Mouse (Mus musculus) embryo, embryonic 11.5 days (tissue): ENCODE measurements around the gene Slc25a33.
"Not testable (repeated sequence)": the region's sequence is repeated elsewhere in the genome, so short reads cannot be mapped to it uniquely, and the experiment has no call there.

ENCODE experiments used
- DNase-seq: peaks from one replicate; pipeline ENCODE4 v3.0.0-alpha.2; 2012; ENCODE audit warnings: low read depth, low spot score

The Slc25a33 gene

DNA sequence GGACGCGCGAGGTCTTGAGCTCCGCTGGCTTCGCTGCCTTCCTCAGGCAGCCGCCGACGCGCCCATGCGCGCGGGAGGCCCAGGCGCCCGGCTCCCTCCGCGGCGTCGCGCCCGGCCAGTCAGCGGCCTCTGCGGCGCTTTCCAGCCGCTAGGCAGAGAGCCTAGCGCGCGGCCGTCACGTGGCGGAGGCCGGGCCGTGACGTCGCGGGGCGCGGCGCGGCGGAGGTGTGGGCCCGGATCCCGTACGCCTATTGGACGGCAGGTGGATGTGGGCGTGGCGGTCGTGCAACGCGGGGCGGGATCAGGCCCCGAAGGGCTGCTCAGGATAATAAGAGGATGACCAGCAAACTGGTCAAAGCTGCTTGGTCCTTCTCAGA is at the start of gene Slc25a33:
Gene Slc25a33, minus strand, starts transcription at position 184 of the 377 bp plus-strand sequence.
- peak; percentile 88 for DNase-seq

DNA sequence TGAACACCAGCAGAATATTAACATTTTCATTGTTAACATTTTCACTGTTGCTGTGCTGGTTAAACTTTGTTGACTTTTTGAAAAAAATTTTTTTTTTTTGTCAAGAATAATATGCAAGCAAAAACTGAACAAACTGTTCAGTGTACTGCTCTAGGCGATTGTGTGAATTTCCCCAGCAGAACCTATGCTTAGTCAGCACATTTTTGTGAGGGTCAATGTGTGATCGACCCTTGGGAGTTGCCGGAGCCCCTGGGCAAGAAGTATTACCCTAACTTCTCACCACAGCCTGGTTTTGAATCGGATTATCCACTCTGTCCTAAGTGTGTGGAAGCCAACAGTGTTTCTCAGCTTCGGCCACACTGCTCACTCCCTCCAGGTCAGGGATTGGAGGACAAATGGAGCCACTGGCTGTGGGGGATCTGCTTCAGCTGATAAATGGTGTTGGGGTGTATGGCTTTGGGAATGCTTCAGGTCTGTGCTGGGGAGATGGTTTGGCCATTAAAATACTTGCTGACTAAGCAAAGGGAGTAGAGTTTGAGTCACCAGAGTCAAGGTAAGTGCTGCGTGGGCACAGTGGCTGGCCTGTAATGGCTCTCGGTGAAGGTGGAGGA is 48.6 kb upstream of the Slc25a33 start:
- DNase-seq = no peak

DNA sequence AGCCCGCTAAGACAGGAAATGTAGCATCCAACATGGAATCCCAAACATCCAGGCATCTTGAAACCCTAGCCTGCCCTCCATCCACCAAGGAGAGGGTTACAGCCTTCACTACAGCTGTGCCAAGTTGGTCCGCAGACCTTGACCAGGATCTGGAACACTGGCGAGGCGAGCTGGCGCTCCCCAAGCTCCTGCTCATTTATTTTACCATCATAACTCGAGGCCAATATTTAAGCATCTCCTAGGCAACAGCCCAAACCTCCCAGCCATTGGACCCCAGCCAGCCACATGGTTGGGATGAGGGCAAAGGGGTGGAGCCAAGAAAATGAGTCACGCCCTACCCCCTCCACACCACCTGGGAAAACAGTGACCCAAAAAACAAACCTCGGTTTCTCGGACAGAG is 48.0 kb upstream of the Slc25a33 start:
- no peak for DNase-seq

DNA sequence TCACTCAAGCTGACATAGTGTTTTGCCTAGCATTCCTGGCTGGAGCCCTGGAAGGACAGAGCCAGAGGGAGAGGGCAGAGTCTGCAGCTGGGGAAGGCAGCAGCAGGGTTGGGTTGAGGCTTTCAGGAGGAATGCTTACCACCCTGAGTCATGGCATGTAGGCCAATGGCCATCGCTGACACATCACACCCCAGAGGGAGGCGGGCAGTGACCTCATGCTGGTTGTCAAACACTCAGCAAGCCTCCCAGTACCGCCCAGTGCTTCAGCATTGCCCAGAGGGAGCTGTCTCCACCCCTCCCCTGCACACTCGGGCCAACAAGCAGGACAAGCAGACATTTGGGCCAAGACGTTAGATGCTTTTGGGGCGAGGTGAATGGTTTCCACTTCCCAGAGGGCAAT is 46.5 kb upstream of the Slc25a33 start:
- DNase-seq = no peak

DNA sequence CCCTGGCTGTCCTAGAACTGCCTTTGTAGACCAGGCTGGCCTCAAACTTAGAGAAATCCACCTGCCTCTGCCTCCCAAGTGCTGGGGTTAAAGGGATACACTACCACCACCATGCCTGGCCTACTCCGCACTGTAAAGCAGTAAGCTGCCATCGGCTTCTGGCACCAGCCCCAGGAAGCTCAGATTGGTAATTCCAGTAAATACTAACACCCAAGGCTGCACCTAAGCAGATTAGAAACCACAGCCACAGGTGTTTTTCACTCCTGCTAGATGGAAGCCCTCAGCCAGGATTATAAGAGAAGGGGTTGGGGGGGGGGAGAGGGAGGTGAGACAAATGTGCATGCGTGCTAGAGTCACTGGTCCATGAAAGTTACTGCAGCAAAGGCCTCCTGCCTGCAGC is 45.1 kb upstream of the Slc25a33 start:
- no peak for DNase-seq

DNA sequence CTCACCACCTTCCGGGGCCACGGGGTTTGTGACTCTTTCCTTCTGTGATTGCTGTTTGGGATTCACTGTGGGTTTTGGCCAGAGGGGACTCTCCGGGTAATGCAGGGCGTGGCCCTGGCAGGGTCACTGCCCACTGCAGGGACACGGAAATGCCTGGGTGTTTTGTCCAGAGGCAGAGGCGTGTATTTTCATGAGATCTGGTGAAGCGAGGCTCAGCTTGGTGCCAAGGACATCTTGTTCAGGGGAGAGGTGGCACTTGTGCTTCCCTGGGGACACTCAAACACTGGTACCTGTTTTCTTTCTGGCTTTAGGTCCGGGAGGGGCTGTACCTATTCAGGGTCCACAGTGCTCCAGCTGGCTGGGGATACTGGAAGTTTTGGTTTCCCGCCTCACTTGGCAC is 42.5 kb upstream of the Slc25a33 start:
- DNase-seq = no peak

DNA sequence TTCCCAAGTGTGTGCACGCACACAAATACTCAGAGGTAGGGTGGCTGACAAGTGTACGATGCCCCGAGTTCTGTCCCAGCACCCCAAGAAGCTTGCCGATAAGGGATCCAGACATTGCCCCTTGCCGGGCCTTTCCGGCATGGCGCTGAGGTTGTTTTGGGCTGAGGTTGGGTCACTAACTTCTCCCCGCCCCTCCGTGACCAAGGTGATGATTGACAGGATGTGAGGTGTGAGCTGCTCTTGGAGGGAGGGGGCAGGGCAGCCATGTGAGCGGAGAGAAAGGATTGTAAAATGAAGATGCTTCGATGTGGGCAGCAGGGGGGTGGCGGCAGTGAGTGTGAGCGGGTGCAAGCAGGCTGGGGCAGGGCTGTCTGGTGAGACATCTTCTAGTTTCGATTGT is 41.5 kb upstream of the Slc25a33 start:
- no peak for DNase-seq

DNA sequence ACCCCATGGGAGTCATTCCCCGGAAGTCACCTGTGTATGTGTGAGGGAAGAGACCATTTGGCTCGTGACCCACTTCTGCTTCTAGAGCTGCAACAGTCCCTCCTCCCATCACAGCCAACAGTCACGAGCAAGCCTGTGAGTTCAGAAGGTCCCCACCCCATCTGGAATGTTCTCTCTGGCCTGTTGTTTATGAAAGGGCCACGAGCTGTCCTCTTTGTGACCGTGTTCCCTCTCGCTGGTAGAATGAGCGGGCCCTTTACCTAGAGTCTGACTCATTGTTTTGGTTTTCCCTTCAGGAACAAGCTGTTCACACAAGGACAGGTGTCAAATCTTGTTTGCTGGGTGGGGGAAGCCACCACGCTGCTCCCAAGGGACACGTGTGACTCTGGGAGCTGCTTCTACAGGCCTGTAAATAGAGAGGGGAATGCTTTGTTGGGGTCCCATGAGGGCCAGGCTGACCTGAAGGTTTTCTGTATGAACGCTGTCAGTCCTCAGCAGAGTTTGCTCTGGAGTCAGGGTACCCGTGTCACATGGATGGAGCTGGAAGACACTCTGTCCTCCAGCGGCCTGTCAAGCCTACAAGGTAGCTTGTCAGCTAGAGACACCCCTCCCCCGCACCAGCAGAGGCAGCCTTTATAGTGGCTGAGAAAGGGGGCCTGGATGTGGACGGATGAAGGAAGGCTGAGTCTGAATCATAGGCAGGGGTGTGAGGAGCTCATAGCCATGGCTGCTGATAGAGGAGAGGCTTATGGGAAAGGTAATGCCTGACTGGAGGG is 39.5 kb upstream of the Slc25a33 start:
- DNase-seq = no peak

DNA sequence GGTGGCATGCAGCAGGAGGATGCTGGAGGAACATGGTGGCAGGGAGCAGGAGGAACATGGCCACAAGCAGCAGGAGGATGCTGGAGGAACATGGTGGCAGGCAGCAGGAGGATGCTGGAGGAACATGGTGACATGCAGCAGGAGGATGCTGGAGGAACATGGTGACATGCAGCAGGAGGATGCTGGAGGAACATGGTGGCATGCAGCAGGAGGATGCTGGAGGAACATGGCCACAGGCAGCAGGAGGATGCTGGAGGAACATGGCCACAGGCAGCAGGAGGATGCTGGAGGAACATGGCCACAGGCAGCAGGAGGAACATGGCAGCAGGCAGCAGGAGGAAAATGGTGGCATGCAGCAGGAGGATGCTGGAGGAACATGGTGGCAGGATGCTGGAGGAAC is 36.3 kb upstream of the Slc25a33 start:
- DNase-seq = not testable (repeated sequence)

DNA sequence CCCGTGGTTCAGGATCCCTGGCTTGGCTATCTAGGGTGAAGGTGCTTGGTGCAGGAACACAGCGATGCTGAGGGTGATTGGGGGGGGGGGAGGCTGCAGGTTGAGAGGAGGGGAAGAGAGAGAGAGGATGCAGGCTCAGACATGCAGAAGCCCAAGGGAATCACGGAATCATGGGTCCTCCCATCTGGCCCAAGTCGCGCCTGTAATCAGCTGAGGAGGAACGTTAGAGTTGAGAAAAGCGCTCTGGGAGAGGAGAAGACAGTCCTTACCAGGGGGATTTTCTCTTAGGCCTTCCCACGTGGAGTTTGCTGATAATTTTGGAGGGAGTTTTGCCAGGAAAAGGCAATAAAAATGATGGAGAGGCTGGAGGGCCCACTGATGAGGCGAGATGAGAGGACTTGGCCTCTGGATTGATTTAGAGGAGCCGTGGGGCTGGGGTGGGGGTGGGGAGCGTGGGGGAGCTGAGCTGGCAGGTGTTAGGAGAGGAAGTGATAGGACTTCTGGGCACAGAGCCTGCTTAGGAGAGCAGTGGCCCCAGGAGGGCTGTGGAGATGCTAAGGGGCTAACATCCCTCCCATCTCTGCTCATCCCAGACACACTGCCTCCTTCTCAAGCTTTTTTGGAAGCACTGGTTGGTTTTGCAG is 34.6 kb upstream of the Slc25a33 start:
- DNase-seq = no peak

DNA sequence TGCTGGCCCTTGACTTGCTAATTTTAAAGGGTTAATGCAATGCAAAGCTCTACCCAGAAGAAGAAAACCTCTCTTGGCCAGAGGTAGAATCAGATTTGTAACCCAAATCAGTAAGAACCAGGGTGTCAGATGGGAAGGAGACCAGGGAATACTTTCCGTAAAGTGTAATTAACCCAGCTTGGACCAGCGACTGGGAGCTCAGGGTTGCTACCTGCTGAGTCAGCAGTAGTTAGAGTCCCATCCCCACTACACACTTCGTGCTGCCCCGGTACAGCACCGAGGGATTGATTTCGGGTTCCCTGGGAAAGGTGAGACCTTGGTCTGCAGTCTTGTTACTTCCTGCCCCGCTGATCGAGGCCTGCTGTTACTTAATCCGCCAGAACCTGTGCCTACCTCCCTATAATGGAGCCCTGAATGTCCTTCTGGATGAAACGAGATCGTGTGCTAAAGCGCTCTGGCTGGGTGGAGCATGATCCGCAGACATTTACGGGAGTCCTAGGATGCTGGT is 34.0 kb upstream of the Slc25a33 start:
- no peak for DNase-seq

DNA sequence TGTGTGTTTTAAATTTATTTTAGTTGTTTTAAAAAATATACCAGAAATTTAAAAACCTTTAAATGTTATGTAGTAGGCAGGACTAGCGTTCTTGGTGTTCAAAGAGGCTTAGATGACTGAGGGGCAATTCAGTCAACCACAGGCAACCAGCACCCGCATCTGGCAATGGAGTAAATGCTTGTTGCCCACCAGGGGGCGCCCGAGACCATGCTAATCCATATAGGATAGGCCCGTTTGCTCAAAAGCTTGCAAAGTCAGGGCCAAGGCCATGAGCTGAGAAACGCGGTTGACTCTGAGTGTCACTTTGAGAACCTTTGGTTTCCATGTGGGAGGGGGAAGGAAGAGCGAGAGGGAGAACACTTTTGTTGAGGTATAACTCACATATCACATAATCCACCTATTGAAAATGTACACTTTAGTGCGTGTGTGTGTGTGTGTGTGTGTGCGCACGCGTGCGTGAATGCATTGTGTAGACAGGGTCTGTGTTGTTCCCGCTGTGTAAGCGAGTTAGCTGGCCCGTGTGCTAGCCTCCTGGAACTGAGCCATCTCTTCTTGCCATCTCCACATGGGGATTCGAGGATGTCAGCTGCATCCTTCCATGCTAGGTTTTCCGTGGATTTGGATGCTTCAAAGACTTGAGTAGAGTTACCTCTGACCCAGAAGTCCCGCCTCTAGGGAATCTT is 32.8 kb upstream of the Slc25a33 start:
- DNase-seq = peak; percentile 93

DNA sequence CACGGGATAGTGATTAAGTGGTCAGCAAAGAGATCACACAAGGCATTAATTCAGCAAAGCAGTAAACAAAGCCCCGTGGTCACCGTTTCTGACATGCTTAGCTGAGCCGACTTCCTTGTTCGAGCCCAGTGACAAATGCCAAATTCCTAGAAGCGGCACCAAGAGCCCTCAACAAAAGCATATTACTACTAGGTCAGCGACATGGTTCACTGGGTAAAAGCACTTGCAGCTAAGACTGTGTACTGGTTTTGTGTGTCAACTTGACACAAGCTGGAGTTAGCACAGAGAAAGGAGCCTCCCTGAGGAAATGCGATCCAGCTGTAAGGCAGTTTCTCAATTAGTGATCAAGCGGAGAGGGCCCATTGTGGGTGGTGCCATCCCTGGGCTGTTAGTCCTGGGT is 28.2 kb upstream of the Slc25a33 start:
- DNase-seq = no peak

DNA sequence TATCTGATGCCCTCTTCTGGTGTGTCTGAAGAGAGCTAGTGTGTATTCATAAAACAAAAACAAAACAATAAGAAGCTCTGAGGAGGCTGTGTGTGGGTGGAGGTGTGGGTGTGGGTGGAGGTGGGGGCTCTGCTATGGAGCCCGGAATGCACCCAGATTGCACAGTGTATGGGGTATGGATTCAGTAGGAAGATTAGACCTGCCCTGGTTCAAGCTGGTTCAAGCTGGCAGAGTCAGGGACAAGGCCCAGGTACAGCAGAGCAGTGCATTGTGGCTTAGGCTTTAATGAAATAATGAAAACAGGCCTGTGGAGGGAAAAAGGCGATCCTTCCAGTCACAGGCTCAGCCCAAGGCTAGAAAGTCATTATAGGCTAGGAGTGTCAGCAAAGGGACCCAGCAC is 26.5 kb upstream of the Slc25a33 start:
- DNase-seq = no peak

DNA sequence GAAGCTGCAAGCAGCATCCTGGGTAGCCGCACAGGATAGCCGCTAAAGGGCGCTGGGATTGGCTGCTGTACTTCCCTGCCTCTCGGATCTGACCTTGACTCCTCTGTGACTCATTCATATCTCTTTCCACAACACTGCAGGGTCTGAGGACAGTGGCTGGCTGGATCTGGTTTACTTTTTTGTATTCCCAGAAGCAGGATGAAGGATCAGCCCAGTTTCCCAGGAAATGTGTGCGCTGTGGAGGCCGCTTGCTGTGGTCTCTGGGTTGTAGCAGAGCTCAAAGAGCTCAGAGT is 26.0 kb upstream of the Slc25a33 start:
- DNase-seq = no peak

DNA sequence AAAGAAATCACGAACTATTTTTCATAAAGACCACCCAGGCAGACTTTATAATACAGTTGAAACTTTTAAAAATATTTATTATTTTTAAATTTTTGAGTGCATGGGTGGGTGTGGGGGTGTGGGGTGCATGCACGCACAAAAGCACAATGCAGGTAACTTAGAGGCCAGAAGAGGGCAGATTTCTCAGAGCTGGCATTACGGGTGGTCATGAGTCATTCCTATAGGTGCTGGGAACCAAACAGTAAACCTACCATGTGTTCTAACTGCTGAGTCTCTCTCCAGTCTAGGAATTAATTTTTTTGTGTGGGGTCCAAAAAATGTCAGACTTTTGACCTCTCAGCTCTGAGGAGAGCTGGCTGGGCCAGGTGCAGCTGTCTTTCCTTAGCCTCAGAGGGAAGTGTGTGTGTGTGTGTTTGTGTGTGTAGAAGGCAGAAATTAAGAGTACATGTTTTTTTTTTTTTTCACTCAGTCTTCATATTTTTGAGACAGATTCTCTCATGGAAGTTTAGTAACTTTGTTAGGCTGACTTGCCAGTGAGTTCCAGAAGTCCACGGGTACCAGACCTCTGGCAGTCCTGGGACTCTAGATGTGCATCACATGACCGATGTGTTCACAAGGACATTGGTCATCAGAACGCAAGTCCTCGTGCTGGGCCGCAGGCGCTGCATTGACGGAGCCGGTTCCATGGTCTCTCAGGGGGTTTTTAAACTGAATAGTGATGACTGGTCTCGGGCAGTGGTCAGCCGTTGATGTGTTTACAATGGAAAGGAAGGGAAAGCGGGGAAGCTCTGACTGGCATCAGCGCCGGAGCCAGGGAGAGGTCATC is 25.5 kb upstream of the Slc25a33 start:
- DNase-seq = no peak

DNA sequence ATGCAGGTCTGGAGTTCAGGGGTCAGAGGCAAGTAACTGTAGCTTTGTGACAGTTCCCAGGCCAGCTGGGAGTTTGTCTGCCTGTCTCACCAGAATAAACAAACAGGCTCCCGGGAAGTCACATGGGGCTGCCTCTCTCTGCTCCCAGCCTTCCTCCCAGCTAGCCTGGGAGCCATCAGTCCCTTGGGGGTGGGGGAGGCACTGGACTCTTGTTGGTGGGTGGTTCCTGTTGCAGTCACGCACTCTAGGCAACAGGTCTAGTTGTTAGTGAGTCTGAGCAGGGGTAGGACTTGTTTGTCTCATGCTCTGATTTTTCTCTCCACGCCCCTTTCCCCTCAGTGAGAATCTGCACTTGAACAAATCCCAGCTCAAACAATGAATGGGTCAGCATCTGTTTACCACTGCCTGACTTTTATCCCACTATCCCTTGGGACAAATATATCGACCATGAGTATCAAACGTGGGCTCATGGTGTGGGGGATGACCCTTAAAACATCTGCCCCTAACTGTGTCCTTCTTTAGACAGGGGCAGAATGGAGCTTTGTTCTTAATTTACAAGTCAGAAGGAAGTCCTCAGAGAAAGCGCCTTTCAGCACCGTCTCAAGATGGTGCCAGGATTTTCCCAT is 24.7 kb upstream of the Slc25a33 start:
- no peak for DNase-seq

DNA sequence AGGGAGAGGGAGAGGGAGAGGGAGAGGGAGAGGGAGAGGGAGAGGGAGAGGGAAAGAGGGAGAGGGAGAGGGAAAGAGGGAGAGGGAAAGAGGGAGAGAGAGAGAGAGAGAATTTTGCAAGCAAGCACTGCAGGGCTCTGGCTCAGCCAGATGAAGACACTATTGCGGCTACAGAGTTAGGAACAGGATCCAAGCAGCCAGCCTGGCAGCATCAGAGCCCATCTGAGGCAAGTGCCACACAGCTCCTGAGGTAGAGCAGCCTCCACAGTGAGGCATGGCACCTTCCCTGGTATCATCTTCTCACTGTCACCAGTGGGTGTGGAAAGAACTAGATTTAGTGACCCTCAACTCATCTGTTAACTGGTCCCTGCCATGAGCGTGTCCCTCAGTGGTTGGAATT is 24.0 kb upstream of the Slc25a33 start:
- no peak for DNase-seq

DNA sequence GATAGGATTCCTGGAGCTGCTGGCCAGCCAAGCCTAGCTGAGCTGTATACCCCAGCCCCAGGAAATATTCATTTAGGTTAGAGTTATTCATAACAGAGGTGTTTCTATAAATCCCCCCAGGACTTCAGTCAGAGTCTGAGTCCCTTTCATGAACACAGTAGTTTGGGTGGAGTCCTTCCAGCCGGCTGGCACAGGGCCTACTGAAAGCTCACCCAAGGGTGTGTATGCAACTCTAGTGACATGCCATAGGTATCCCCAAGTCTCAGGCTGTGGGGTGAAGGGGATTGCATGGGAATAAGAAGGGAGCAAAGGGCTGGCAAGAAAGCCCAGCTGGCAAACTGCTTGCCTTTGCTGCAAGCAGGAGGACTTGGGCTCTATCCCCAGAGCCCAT is 23.1 kb upstream of the Slc25a33 start:
- DNase-seq = no peak

DNA sequence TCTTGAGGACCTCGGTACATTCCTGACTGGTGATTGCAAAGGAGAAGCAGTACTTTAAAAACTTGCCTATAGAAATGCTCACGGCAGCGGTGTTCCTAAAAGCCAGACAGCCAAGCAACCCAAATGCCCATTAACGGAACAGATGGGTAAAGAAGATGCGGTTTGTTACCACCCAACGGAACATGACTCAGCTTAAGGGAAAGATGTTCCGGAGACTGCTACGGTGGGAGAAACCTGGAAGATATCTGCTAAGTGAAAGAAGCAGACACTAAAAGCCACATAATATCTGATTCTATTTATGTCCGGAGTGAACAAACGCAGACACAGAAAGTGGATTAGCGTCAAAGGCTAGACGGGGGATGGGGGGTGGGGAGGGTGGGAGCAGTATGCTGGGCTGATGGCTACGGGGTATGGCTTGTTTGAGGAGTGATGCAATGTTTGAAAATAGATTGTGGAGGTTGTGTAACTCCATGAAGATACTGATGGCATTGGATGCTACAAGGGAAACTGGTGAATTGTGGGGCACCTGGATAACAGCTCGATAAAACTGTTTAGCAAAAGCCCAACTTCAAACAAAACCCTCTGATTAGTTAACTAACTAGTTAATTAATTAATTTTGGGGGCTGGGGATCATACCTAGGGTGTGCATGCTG is 22.6 kb upstream of the Slc25a33 start:
- DNase-seq = no peak
